Mouse (Mus musculus): ENCODE measurements around the gene Pcnx3. TPM values are rescaled to one million over a fixed set of nuclear protein-coding genes. Genes with fewer than 3 reads are reported as not detected.

The Pcnx3 gene
- total and polyA plus RNA-seq, 3 experiments, result 7.1 to 34.5 (median 28.6) TPM

DNA sequence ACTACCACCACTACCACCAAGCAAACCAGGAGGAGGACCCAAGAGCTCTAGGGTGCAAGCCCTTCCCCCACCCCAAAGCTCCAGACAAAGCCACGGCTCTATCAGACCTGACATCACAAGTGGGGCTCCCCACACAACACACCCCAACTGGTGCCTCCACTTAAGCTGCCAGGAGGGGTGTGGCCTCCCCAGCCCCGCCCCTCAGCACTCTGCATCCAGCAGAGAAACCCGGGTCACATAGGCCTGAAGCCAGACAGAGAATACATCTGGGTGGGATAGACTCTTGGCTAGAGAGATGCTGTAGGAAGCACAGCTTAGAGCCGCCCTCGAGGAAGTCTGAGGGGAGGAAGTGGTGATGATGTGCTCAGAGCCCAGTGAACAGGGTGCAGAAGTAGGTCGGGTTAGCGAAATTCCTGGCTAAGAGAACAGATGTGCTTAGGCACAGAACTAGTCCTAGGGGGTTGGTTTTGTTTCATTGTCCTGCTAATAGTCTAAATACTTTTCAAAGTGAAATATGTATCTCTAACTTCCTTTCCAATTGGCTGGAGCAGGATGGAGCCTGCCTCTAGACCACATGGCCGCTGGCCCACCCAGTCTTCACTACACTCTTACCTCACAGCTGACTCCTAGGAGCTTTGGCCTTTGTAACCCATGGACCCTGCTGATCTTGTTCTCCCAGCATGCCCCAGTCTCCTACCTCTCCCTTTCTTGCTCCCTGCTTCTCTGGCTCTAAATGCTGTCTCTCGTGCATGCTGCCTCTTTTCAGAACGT is 16.3 kb upstream of the Pcnx3 start:
- Histone ChIP-seq H3K9ac (ENCODE audit: insufficient read depth, low read depth) (no peak overlapping the region), H3K36me3 (replicated peaks in 1 of 2; ENCODE audit: control insufficient read depth in 1 of 2, insufficient read depth in 1 of 2, low read length in 1 of 2) (peaks cover 59 to 91% of the 10 kb centered on the region in 2 experiments)

GRCm38 (mm10) chr19:5704163-5704800 is 15.6 kb upstream of the Pcnx3 start, which contains the start of gene Kcnk7:
Gene Kcnk7, plus strand, starts transcription at chr19:5704367.
- Histone ChIP-seq H3K4me1 (ENCODE audit: control insufficient read depth in 1 of 2, insufficient read depth in 2 of 2) (peaks cover 0 to 16% of the 10 kb centered on the region in 2 experiments; a peak in 2 of 4 replicates), H3K27me3 (replicated peaks) (no peaks in the 10 kb centered on the region), H3K4me2 (ENCODE audit: insufficient read depth, low read depth, poor library complexity, severe bottlenecking) (no peak within 1 kb of the TSS), H3K79me2 (replicated peaks; ENCODE audit: control insufficient read depth, extremely low read depth, insufficient read depth, poor library complexity, severe bottlenecking) (no peaks in the 10 kb centered on the region), H3K27ac (ENCODE audit: insufficient read depth, low read depth) (no peak within 1 kb of the TSS), H3K4me3 (replicated peaks in 1 of 3; ENCODE audit: low read depth in 2 of 3, low read length in 2 of 3, poor library complexity in 1 of 3) (no peak within 1 kb of the TSS), H3K36me3 (replicated peaks in 1 of 2; ENCODE audit: control insufficient read depth in 1 of 2, insufficient read depth in 1 of 2, low read length in 1 of 2) (peaks cover 62 to 94% of the 10 kb centered on the region in 2 experiments), H3K9me3 (replicated peaks; ENCODE audit: low read length) (no peaks in the 10 kb centered on the region), H3K9ac (ENCODE audit: insufficient read depth, low read depth) (no peak within 1 kb of the TSS)
- TF ChIP-seq GABPA (IDR thresholded peaks at IDR 0.05; ENCODE audit: insufficient replicate concordance, low read depth, low read length) (no peak), NELFE (IDR thresholded peaks at IDR 0.05; ENCODE audit: low read depth, low read length) (no peak), ZNF384 (IDR thresholded peaks at IDR 0.05; ENCODE audit: low read depth, low read length) (no peak), UBTF (IDR thresholded peaks at IDR 0.05; ENCODE audit: low read depth, low read length) (no peak), POLR2AphosphoS2 (IDR thresholded peaks at IDR 0.05; ENCODE audit: low read depth, low read length) (no peak), MAZ (IDR thresholded peaks at IDR 0.05; ENCODE audit: low read depth, low read length) (no peak), TCF12 (IDR thresholded peaks at IDR 0.05; ENCODE audit: low read depth, low read length) (no peak), ELF1 (IDR thresholded peaks at IDR 0.05; ENCODE audit: low read depth, low read length) (no peak), CHD2 (IDR thresholded peaks at IDR 0.05; ENCODE audit: low read length) (no peak)
- dilution Hi-C loops (cut with MboI; ENCODE audit: extremely low pct_ligation_motif_present, extremely low pct_unique_long_range_greater_than_20kb, low sequenced_read_pairs) (no loop called here), in situ Hi-C loops (cut with MboI; ENCODE audit: low pct_ligation_motif_present, low pct_unique_long_range_greater_than_20kb, low sequenced_read_pairs) (no loop called here)
- DNase-seq (ENCODE audit: extremely low read depth), result no peak

More for the DNA sequence above, 16.3 kb upstream of the Pcnx3 start:
- H3K9me3 ChIP-seq (replicated peaks; ENCODE audit: low read length), result no peaks in the 10 kb centered on the region
- DNase-seq (ENCODE audit: extremely low read depth), result no peak
- no peak overlapping the region for H3K4me2 ChIP-seq (ENCODE audit: insufficient read depth, low read depth, poor library complexity, severe bottlenecking)
- in situ Hi-C loops (cut with MboI; ENCODE audit: low pct_ligation_motif_present, low pct_unique_long_range_greater_than_20kb, low sequenced_read_pairs), result loop anchor here (5.0 kb wide), 1 partner anchor 67 kb away; the partner anchor contains the start of gene Scyl1
- H3K79me2 ChIP-seq (replicated peaks; ENCODE audit: control insufficient read depth, extremely low read depth, insufficient read depth, poor library complexity, severe bottlenecking), result no peaks in the 10 kb centered on the region
- no peaks in the 10 kb centered on the region for H3K27me3 ChIP-seq (replicated peaks)
- dilution Hi-C loops (cut with MboI; ENCODE audit: extremely low pct_ligation_motif_present, extremely low pct_unique_long_range_greater_than_20kb, low sequenced_read_pairs), result no loop called here
- no peak overlapping the region for H3K4me3 ChIP-seq (replicated peaks in 1 of 3; ENCODE audit: low read depth in 2 of 3, low read length in 2 of 3, poor library complexity in 1 of 3)
- H3K4me1 ChIP-seq (ENCODE audit: control insufficient read depth in 1 of 2, insufficient read depth in 2 of 2), result peaks cover 0 to 16% of the 10 kb centered on the region in 2 experiments; a peak in 2 of 4 replicates
- TF ChIP-seq CTCF (conservative IDR thresholded peaks at IDR 0.05 in 1 of 2, IDR thresholded peaks at IDR 0.05 in 1 of 2; ENCODE audit: low read depth in 2 of 2, low read length in 2 of 2) (no peak), POLR2A (IDR thresholded peaks at IDR 0.05; ENCODE audit: low read depth, low read length) (peak; percentile 13; the same call in 1 of the 2 replicates)
- H3K27ac ChIP-seq (ENCODE audit: insufficient read depth, low read depth), result no peak overlapping the region
